Mouse (Mus musculus) liver, postnatal 0 days (tissue): Measurements from ENCODE around the gene Il4i1. TPM values are rescaled to one million over a fixed set of nuclear protein-coding genes. Genes with fewer than 3 reads are reported as not detected.

Experiments
- ATAC-seq: fragments of 200-750 bp; cut with Nextera tagmentation; 2 replicates; pipeline ENCODE4 v1.8.0; 2017; ENCODE audit warnings: mild to moderate bottlenecking, moderate library complexity
- DNase-seq: peaks from one replicate; pipeline ENCODE4 v3.0.0-alpha.2; 2016
- H3K27ac ChIP-seq: fragments of 300-500 bp; sonication (generic); 2 replicates; pipeline ENCODE4 v1.5.1; 2014; ENCODE audit warnings: antibody characterized with exemption, moderate library complexity, mild to moderate bottlenecking, low read depth
- H3K27me3 ChIP-seq: fragments of 300-500 bp; sonication (generic); 2 replicates; pipeline ENCODE4 v1.6.1; 2014; ENCODE audit warnings: low read length, control low read depth, mixed read lengths; ENCODE audit not compliant: insufficient read depth
- H3K36me3 ChIP-seq: fragments of 300-500 bp; sonication (generic); replicated peaks from 2 replicates; pipeline ENCODE4 v1.6.1; 2014; ENCODE audit warnings: mild to moderate bottlenecking, control low read depth, low read length, moderate library complexity, mixed read lengths; ENCODE audit not compliant: insufficient read depth
- H3K4me1 ChIP-seq: fragments of 300-500 bp; sonication (generic); 2 replicates; pipeline ENCODE4 v1.6.1; 2014; ENCODE audit warnings: antibody characterized with exemption, mild to moderate bottlenecking, control low read depth; ENCODE audit not compliant: insufficient read depth
- H3K4me2 ChIP-seq: fragments of 300-500 bp; sonication (generic); 2 replicates; pipeline ENCODE4 v1.6.1; 2014; ENCODE audit warnings: low read depth, mild to moderate bottlenecking, low read length, moderate library complexity, mixed read lengths
- H3K4me3 ChIP-seq: fragments of 300-500 bp; sonication (generic); 2 replicates; pipeline ENCODE4 v1.5.1; 2014; ENCODE audit warnings: low read depth, low read length
- H3K9ac ChIP-seq: fragments of 300-500 bp; sonication (generic); replicated peaks from 2 replicates; pipeline ENCODE4 v1.6.1; 2014; ENCODE audit warnings: mild to moderate bottlenecking, moderate library complexity
- H3K9me3 ChIP-seq: fragments of 300-500 bp; sonication (generic); 2 replicates; pipeline ENCODE4 v1.6.1; 2016; ENCODE audit warnings: mild to moderate bottlenecking, control low read depth, low read length, mixed read lengths
- CTCF ChIP-seq: sonication (generic); IDR thresholded peaks from 2 replicates; pipeline ENCODE4 v1.5.1; 2016; ENCODE audit warnings: antibody characterized with exemption, low read depth
- EP300 ChIP-seq: IDR thresholded peaks from 2 replicates; pipeline ENCODE4 v1.6.1; 2016; ENCODE audit warnings: antibody characterized with exemption, low read depth, mild to moderate bottlenecking
- WGBS: fragments of 180-500 bp; shearing (Covaris S2); extraction: QIAGEN DNeasy Blood & Tissue Kit; methylation state at CpG from one replicate; pipeline ENCODE4 v1.1.7; 2014; ENCODE audit not compliant: insufficient replicate concordance; 5-methylcytosine and 5-hydroxymethylcytosine counted together
- polyA plus RNA-seq: library from polyadenylated mRNA; unstranded; fragments of >200 nt; fragmentation: Nextera tagmentation; extraction: Ambion mirVana; gene quantifications from 2 replicates; pipeline ENCODE4 v1.2.1, GENCODE M21; 2015

Gene Il4i1
- polyA plus RNA-seq, 1 experiment from 2014 or later = 1.0 TPM

GRCm38 (mm10) chr7:44817441-44817840, 1.3 kb downstream of the Il4i1 start:
- no peak for TF ChIP-seq EP300
- Histone ChIP-seq H3K36me3 (peaks cover 10% of the 10 kb centered on the region; the same call in 1 of the 2 replicates), H3K27me3 (no peaks in the 10 kb centered on the region), H3K9ac (peak overlapping the region; percentile 96), H3K4me1 (peaks cover 51% of the 10 kb centered on the region), H3K9me3 (no peaks in the 10 kb centered on the region), H3K4me3 (peak overlapping the region; percentile 86), H3K27ac (peak overlapping the region; percentile 98), H3K4me2 (peak overlapping the region; percentile 86)
- DNase-seq (peak; percentile 10), ATAC-seq (no peak)
- 20% methylated on average over 3 of the region's 3 CpGs for WGBS

GRCm38 (mm10) chr7:44818164-44818563, 2.0 kb downstream of the Il4i1 start:
- TF ChIP-seq EP300 (no peak), CTCF (peak; percentile 48)
- Histone ChIP-seq H3K9ac (peak overlapping the region; percentile 96), H3K27ac (peak overlapping the region; percentile 98), H3K4me1 (peaks cover 51% of the 10 kb centered on the region), H3K4me3 (peak overlapping the region; percentile 86), H3K27me3 (no peaks in the 10 kb centered on the region), H3K9me3 (no peaks in the 10 kb centered on the region), H3K4me2 (peak overlapping the region; percentile 86), H3K36me3 (peaks cover 6% of the 10 kb centered on the region; the same call in 1 of the 2 replicates)
- WGBS = 25% methylated on average over 2 of the region's 2 CpGs
- no peak for ATAC-seq
- DNase-seq = peak; percentile 20

- Histone ChIP-seq H3K27ac (peak overlapping the region; percentile 98), H3K9me3 (no peaks in the 10 kb centered on the region), H3K36me3 (peaks cover 4% of the 10 kb centered on the region; the same call in 1 of the 2 replicates), H3K9ac (peak overlapping the region; percentile 58), H3K4me1 (peaks cover 51% of the 10 kb centered on the region), H3K4me2 (peak overlapping the region; percentile 86), H3K4me3 (peak overlapping the region; percentile 86), H3K27me3 (no peaks in the 10 kb centered on the region)
- TF ChIP-seq EP300 (peak; percentile 72; the same call in 1 of the 2 replicates), CTCF (no peak)
- WGBS = 36% methylated on average over 6 of the region's 6 CpGs
- DNase-seq = peak; percentile 80
- ATAC-seq = no peak
These were observed 2.6 kb downstream of the Il4i1 start for GRCm38 (mm10) chr7:44818751-44819235.

- Histone ChIP-seq H3K27ac (peak overlapping the region; percentile 98), H3K9ac (peak overlapping the region; percentile 58), H3K4me1 (peaks cover 51% of the 10 kb centered on the region), H3K4me2 (peak overlapping the region; percentile 86), H3K4me3 (peak overlapping the region; percentile 86; the same call in 1 of the 2 replicates), H3K36me3 (peaks cover 4% of the 10 kb centered on the region; the same call in 1 of the 2 replicates), H3K27me3 (no peaks in the 10 kb centered on the region), H3K9me3 (no peaks in the 10 kb centered on the region)
- ATAC-seq (no peak), DNase-seq (peak; percentile 12)
- TF ChIP-seq CTCF = no peak
- no peak for TF ChIP-seq EP300
- WGBS = 75% methylated on average over 2 of the region's 2 CpGs
These were observed 3.2 kb downstream of the Il4i1 start for GRCm38 (mm10) chr7:44819391-44819790.

- H3K9ac ChIP-seq = peak overlapping the region; percentile 58
- H3K4me3 ChIP-seq = no peak overlapping the region
- 33% methylated on average over 5 of the region's 5 CpGs for WGBS
These were observed 3.7 kb downstream of the Il4i1 start for GRCm38 (mm10) chr7:44819863-44820262.

GRCm38 (mm10) chr7:44820525-44820924, 4.3 kb downstream of the Il4i1 start:
- TF ChIP-seq CTCF = no peak
- no peak for TF ChIP-seq EP300
- Histone ChIP-seq H3K9me3 (no peaks in the 10 kb centered on the region), H3K9ac (peak overlapping the region; percentile 39; the same call in 1 of the 2 replicates), H3K36me3 (no peaks in the 10 kb centered on the region), H3K27me3 (no peaks in the 10 kb centered on the region), H3K27ac (peak overlapping the region; percentile 98), H3K4me1 (peaks cover 46% of the 10 kb centered on the region), H3K4me2 (peak overlapping the region; percentile 86; the same call in 1 of the 2 replicates), H3K4me3 (no peak overlapping the region)
- ATAC-seq (no peak), DNase-seq (peak; percentile 12)
- 74% methylated on average over 3 of the region's 3 CpGs for WGBS

More at GRCm38 (mm10) chr7:44819863-44820262, 3.7 kb downstream of the Il4i1 start:
- peak overlapping the region; percentile 86 for H3K4me2 ChIP-seq
- H3K36me3 ChIP-seq = peaks cover under 1% of the 10 kb centered on the region; the same call in 1 of the 2 replicates
- H3K27ac ChIP-seq = peak overlapping the region; percentile 98
- H3K9me3 ChIP-seq = no peaks in the 10 kb centered on the region
- H3K4me1 ChIP-seq = peaks cover 50% of the 10 kb centered on the region
- ATAC-seq (peak; percentile 52), DNase-seq (peak; percentile 74)
- peak; percentile 82 for TF ChIP-seq EP300
- TF ChIP-seq CTCF = no peak
- H3K27me3 ChIP-seq = no peaks in the 10 kb centered on the region
